Comparison of ENCODE assay signal across 20 mouse cellular contexts in the genomic region with DNA sequence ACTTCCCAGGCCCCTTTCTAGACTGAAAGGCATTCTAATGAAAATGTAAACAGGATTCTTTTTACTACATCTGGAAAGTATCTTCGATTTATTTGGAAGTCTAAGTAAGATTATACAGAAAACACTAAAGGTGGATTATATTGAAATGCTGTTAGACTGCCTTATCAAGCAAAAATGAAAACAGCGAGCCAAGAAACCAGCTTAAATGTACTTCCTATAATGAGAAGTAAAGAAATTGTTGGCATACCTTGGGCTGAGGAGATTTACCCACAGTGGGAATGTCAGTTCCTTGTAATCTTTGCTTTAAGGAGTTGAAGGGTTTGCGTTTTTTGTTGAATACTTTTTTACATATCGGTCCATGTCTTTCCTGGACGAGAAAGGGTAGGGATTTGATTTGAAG. TPM values are rescaled to one million over a fixed set of nuclear protein-coding genes. Genes with fewer than 3 reads are reported as not detected.
DNase-seq lines count a peak whose midpoint lies in the region; ATAC-seq lines count a peak whose summit lies in the region.
"Had no signal": no experiment of that assay in that cellular context is flagged by ENCODE, and none has a peak within 500 bp of the region (broad histone marks: within the 10 kb centered on the region; RNA-seq: fewer than 3 reads in every experiment).

No protein-coding gene starts in this region.

- H3K36me3 ChIP-seq in heart, embryonic 16.5 days (ENCODE audit: control insufficient read depth, insufficient read depth) = no peaks in the 10 kb centered on the region
- H3K36me3 ChIP-seq in embryonic facial prominence, embryonic 11.5 days (replicated peaks; ENCODE audit: control insufficient read depth, insufficient read depth, low read depth, low read length) = no peaks in the 10 kb centered on the region
- H3K36me3 ChIP-seq in embryonic facial prominence, embryonic 14.5 days (ENCODE audit: control insufficient read depth, insufficient read depth, low read length) = no peaks in the 10 kb centered on the region
- H3K36me3 ChIP-seq in stomach, embryonic 15.5 days = no peaks in the 10 kb centered on the region
- H3K36me3 ChIP-seq: liver, embryonic 15.5 days had no signal

- no peak overlapping the region for H3K4me2 ChIP-seq in heart, embryonic 16.5 days (ENCODE audit: low read depth, low read length)
- H3K4me2 ChIP-seq in embryonic facial prominence, embryonic 11.5 days (ENCODE audit: low read depth, low read length) = no peak overlapping the region
- H3K4me2 ChIP-seq in embryonic facial prominence, embryonic 14.5 days (ENCODE audit: low read depth, low read length) = no peak overlapping the region
- no peak overlapping the region for H3K4me2 ChIP-seq in stomach, embryonic 15.5 days
- H3K4me2 ChIP-seq: hindbrain, embryonic 14.5 days; liver, embryonic 15.5 days; midbrain, embryonic 11.5 days had no signal

- peaks cover 2% of the 10 kb centered on the region; the same call in 1 of the 2 replicates for H3K9me3 ChIP-seq in heart, embryonic 16.5 days (replicated peaks; ENCODE audit: control insufficient read depth, low read length)
- no peaks in the 10 kb centered on the region for H3K9me3 ChIP-seq in embryonic facial prominence, embryonic 11.5 days (replicated peaks; ENCODE audit: control insufficient read depth, low read length)
- no peaks in the 10 kb centered on the region for H3K9me3 ChIP-seq in embryonic facial prominence, embryonic 14.5 days (ENCODE audit: control insufficient read depth, low read length)
- H3K9me3 ChIP-seq in stomach, embryonic 15.5 days = no peaks in the 10 kb centered on the region
- H3K9me3 ChIP-seq: liver, embryonic 15.5 days had no signal

- no peak overlapping the region for H3K4me3 ChIP-seq in heart, embryonic 16.5 days (ENCODE audit: low read length)
- H3K4me3 ChIP-seq in embryonic facial prominence, embryonic 11.5 days (ENCODE audit: low read depth, low read length) = no peak overlapping the region
- H3K4me3 ChIP-seq in embryonic facial prominence, embryonic 14.5 days (ENCODE audit: low read depth, low read length) = no peak overlapping the region
- H3K4me3 ChIP-seq in stomach, embryonic 15.5 days (replicated peaks) = no peak overlapping the region
- H3K4me3 ChIP-seq: gastrocnemius, adult 2 months; left cerebral cortex, adult 2 months; liver, embryonic 15.5 days had no signal

- peak overlapping the region; percentile 62 for H3K27ac ChIP-seq in heart, embryonic 16.5 days (ENCODE audit: low read length)
- peak overlapping the region; percentile 28 for H3K27ac ChIP-seq in embryonic facial prominence, embryonic 11.5 days (replicated peaks; ENCODE audit: low read depth, low read length)
- peak overlapping the region; percentile 85 for H3K27ac ChIP-seq in embryonic facial prominence, embryonic 14.5 days (replicated peaks; ENCODE audit: low read depth, low read length)
- peak overlapping the region; percentile 83 for H3K27ac ChIP-seq in stomach, embryonic 15.5 days
- H3K27ac ChIP-seq: gastrocnemius, adult 2 months; hindbrain, embryonic 14.5 days; left cerebral cortex, adult 2 months; liver, embryonic 15.5 days; macrophage had no signal

- no peak for DNase-seq in heart, adult 8-10 months (ENCODE audit: low spot score)
- peak; percentile 39 for DNase-seq in embryonic facial prominence, embryonic 11.5 days (ENCODE audit: low spot score)
- peak; percentile 92 for DNase-seq in embryonic facial prominence, embryonic 14.5 days (ENCODE audit: low spot score)
- DNase-seq in MN1 (ENCODE audit: low spot score) = no peak
- DNase-seq: cerebellum, adult 9-11 months; gastrocnemius, adult 2 months; kidney, adult 8-10 months; kidney, postnatal 25 days had no signal

- no peak for ATAC-seq in heart, embryonic 16.5 days (replicated peaks; ENCODE audit: extremely low read depth, insufficient read depth, low FRiP score)
- no peak for ATAC-seq in embryonic facial prominence, embryonic 11.5 days (replicated peaks; ENCODE audit: insufficient number of reproducible peaks, low FRiP score, low TSS enrichment, low read depth)
- ATAC-seq in embryonic facial prominence, embryonic 14.5 days (ENCODE audit: low read depth) = no peak
- no peak for ATAC-seq in stomach, embryonic 15.5 days (ENCODE audit: insufficient read depth, low FRiP score, low read depth)
- ATAC-seq in monocyte, adult 5-6 weeks (replicated peaks; ENCODE audit: insufficient number of reproducible peaks, low FRiP score, low TSS enrichment, poor library complexity, severe bottlenecking) = no peak

- H3K9ac ChIP-seq in heart, embryonic 16.5 days (ENCODE audit: low read length) = no peak overlapping the region
- no peak overlapping the region for H3K9ac ChIP-seq in embryonic facial prominence, embryonic 11.5 days (replicated peaks; ENCODE audit: low read length)
- H3K9ac ChIP-seq in embryonic facial prominence, embryonic 14.5 days (ENCODE audit: low read depth, low read length) = no peak overlapping the region
- no peak overlapping the region for H3K9ac ChIP-seq in stomach, embryonic 15.5 days
- H3K9ac ChIP-seq: hindbrain, embryonic 14.5 days; liver, embryonic 15.5 days had no signal

- H3K4me1 ChIP-seq in heart, embryonic 16.5 days (ENCODE audit: control insufficient read depth, insufficient read depth, low read length) = peaks cover 16% of the 10 kb centered on the region
- H3K4me1 ChIP-seq in embryonic facial prominence, embryonic 11.5 days (ENCODE audit: control insufficient read depth, insufficient read depth, low read length) = peaks cover 3% of the 10 kb centered on the region
- H3K4me1 ChIP-seq in embryonic facial prominence, embryonic 14.5 days (ENCODE audit: control insufficient read depth, insufficient read depth, low read length) = peaks cover 38% of the 10 kb centered on the region
- peaks cover 4% of the 10 kb centered on the region; the same call in 1 of the 2 replicates for H3K4me1 ChIP-seq in stomach, embryonic 15.5 days
- H3K4me1 ChIP-seq: liver, embryonic 15.5 days had no signal

- 59% methylated on average over 5 of the region's 5 CpGs for WGBS in heart, embryonic 16.5 days
- 75% methylated on average over 5 of the region's 5 CpGs for WGBS in embryonic facial prominence, embryonic 11.5 days
- 40% methylated on average over 5 of the region's 5 CpGs for WGBS in embryonic facial prominence, embryonic 14.5 days
- 46% methylated on average over 5 of the region's 5 CpGs for WGBS in stomach, embryonic 15.5 days

- H3K27me3 ChIP-seq in heart, embryonic 16.5 days (ENCODE audit: control insufficient read depth, insufficient read depth, low read length) = no peaks in the 10 kb centered on the region
- H3K27me3 ChIP-seq in embryonic facial prominence, embryonic 11.5 days (ENCODE audit: control insufficient read depth, insufficient read depth, low read length) = no peaks in the 10 kb centered on the region
- no peaks in the 10 kb centered on the region for H3K27me3 ChIP-seq in embryonic facial prominence, embryonic 14.5 days (replicated peaks; ENCODE audit: control insufficient read depth, insufficient read depth, low read length)
- no peaks in the 10 kb centered on the region for H3K27me3 ChIP-seq in stomach, embryonic 15.5 days (replicated peaks)
- H3K27me3 ChIP-seq: liver, embryonic 15.5 days had no signal

RNA-seq across cellular contexts. Expression of gene Zc2hc1b, which starts 9.4 kb away (rescaled TPM):
- polyA plus RNA-seq in heart, embryonic 16.5 days (2015; fragmentation: Nextera tagmentation; extraction: Ambion mirVana) = not detected in 2 replicates
- total RNA-seq in heart, adult 8-10 months (2022) = not detected
- polyA plus RNA-seq in embryonic facial prominence, embryonic 11.5 days (2014; fragmentation: Nextera tagmentation; extraction: Ambion mirVana) = not detected in 2 replicates
- not detected in 2 replicates for polyA plus RNA-seq in embryonic facial prominence, embryonic 14.5 days (2014; fragmentation: Nextera tagmentation; extraction: Ambion mirVana)
- not detected in 2 replicates for polyA plus RNA-seq in stomach, embryonic 15.5 days (2015; fragmentation: Nextera tagmentation; extraction: Ambion mirVana)
- not detected in 3 replicates for total RNA-seq in monocyte, adult 5-6 weeks (2017)
- total RNA-seq: ES-E14; gastrocnemius, adult 2 months; granulocyte monocyte progenitor cell, adult 5-6 weeks; left cerebral cortex, adult 2 months had no signal
- polyA plus RNA-seq: hindbrain, embryonic 14.5 days; limb, embryonic 11.5 days; liver, embryonic 15.5 days; macrophage; midbrain, embryonic 11.5 days; neural tube, embryonic 14.5 days had no signal

RNA-seq across cellular contexts. Expression of gene Ltv1, which starts 24.5 kb away (rescaled TPM):
- 42.4 and 47.1 TPM in 2 replicates for polyA plus RNA-seq in heart, embryonic 16.5 days (2015; fragmentation: Nextera tagmentation; extraction: Ambion mirVana)
- total RNA-seq in heart, adult 8-10 months (2022) = 10 to 100 TPM; 17.6 to 25.5 (median 19.3) TPM
- polyA plus RNA-seq in embryonic facial prominence, embryonic 11.5 days (2014; fragmentation: Nextera tagmentation; extraction: Ambion mirVana) = 83.2 and 85.0 TPM in 2 replicates
- polyA plus RNA-seq in embryonic facial prominence, embryonic 14.5 days (2014; fragmentation: Nextera tagmentation; extraction: Ambion mirVana) = 72.2 and 77.3 TPM in 2 replicates
- polyA plus RNA-seq in stomach, embryonic 15.5 days (2015; fragmentation: Nextera tagmentation; extraction: Ambion mirVana) = 74.1 and 75.3 TPM in 2 replicates
- total RNA-seq in monocyte, adult 5-6 weeks (2017) = 33.5 to 55.7 TPM (median 50.1 TPM) in 3 replicates

Comparison
In these comparisons a context has a peak if more than half of its experiments do, and no peak if none do; other contexts are left out.
1. H3K27ac ChIP-seq: peak in every context shown above with its lines; median percentile 85 in embryonic facial prominence, embryonic 14.5 days; 83 in stomach, embryonic 15.5 days; 62 in heart, embryonic 16.5 days; 28 in embryonic facial prominence, embryonic 11.5 days.
2. DNase-seq: peak in embryonic facial prominence, embryonic 11.5 days (single experiment) and embryonic facial prominence, embryonic 14.5 days (single experiment); none in heart, adult 8-10 months (single experiment) and MN1 (single experiment).